Mouse (Mus musculus): ENCODE results near the gene Daxx.

GRCm38 (mm10) chr17:33959135-33959534 is 49.9 kb downstream of the Daxx start:
- no peak for TF ChIP-seq CTCF (IDR thresholded peaks at IDR 0.05; ENCODE audit: borderline replicate concordance, control insufficient read depth, extremely low read depth, insufficient read depth, low read length, poor library complexity)
- no peak for TF ChIP-seq POLR2A (IDR thresholded peaks at IDR 0.05; ENCODE audit: control insufficient read depth, extremely low read depth, insufficient read depth, low read length, poor library complexity)

Measured in thymus, adult 2 months (tissue).